Mouse (Mus musculus) gonadal fat pad, adult 2 months (tissue): ENCODE results near the gene Col20a1. TPM values are rescaled to one million over a fixed set of nuclear protein-coding genes. Genes with fewer than 3 reads are reported as not detected.

ENCODE experiments used
- polyA plus RNA-seq: library from polyadenylated mRNA; depleted of rRNA; stranded (reverse); fragments of >200 nt; gene quantifications from 2 replicates; pipeline ENCODE4 v1.2.3, GENCODE M21; 2012; rRNA removed

Gene Col20a1
- polyA plus RNA-seq, 1 experiment, result 1.4 TPM

Other genes starting within 250 kb of the Col20a1 start
- gene Bhlhe23, start 209.6 kb upstream of the Col20a1 start, polyA plus RNA-seq, result not detected in 2 replicates
- gene Ythdf1, start 65.6 kb upstream of the Col20a1 start, polyA plus RNA-seq, result 42.2 and 45.4 TPM in 2 replicates
- 0.09 TPM in 1 of 2 replicates, not detected in the other for gene Birc7, start 57.5 kb upstream of the Col20a1 start, polyA plus RNA-seq
- 28.8 and 29.0 TPM in 2 replicates for gene Nkain4, start 31.8 kb upstream of the Col20a1 start, polyA plus RNA-seq
- gene Arfgap1, start 19.3 kb upstream of the Col20a1 start, polyA plus RNA-seq, result 85.3 and 109 TPM in 2 replicates
- 0.07 and 0.15 TPM in 2 replicates for gene Chrna4, start 57.0 kb downstream of the Col20a1 start, polyA plus RNA-seq
- gene Kcnq2, start 148.8 kb downstream of the Col20a1 start, polyA plus RNA-seq, result 0.07 and 0.13 TPM in 2 replicates
- gene Eef1a2, start 170.5 kb downstream of the Col20a1 start, polyA plus RNA-seq, result 0.78 TPM in 1 of 2 replicates, not detected in the other
- gene Ppdpf, start 200.7 kb downstream of the Col20a1 start, polyA plus RNA-seq, result 96.9 and 106 TPM in 2 replicates
- 0.05 and 0.10 TPM in 2 replicates for gene Ptk6, start 216.3 kb downstream of the Col20a1 start, polyA plus RNA-seq
- gene Srms, start 226.7 kb downstream of the Col20a1 start, polyA plus RNA-seq, result 0.81 and 1.2 TPM in 2 replicates
- gene Fndc11, start 233.5 kb downstream of the Col20a1 start, polyA plus RNA-seq, result 1.8 and 2.7 TPM in 2 replicates